Mouse (Mus musculus): ENCODE measurements around the gene Epha5. TPM values are rescaled to one million over a fixed set of nuclear protein-coding genes. Genes with fewer than 3 reads are reported as not detected.

The Epha5 gene
- 73.5 and 74.0 TPM in 2 replicates for polyA plus RNA-seq (2014; fragmentation: Nextera tagmentation; extraction: Ambion mirVana)

DNA sequence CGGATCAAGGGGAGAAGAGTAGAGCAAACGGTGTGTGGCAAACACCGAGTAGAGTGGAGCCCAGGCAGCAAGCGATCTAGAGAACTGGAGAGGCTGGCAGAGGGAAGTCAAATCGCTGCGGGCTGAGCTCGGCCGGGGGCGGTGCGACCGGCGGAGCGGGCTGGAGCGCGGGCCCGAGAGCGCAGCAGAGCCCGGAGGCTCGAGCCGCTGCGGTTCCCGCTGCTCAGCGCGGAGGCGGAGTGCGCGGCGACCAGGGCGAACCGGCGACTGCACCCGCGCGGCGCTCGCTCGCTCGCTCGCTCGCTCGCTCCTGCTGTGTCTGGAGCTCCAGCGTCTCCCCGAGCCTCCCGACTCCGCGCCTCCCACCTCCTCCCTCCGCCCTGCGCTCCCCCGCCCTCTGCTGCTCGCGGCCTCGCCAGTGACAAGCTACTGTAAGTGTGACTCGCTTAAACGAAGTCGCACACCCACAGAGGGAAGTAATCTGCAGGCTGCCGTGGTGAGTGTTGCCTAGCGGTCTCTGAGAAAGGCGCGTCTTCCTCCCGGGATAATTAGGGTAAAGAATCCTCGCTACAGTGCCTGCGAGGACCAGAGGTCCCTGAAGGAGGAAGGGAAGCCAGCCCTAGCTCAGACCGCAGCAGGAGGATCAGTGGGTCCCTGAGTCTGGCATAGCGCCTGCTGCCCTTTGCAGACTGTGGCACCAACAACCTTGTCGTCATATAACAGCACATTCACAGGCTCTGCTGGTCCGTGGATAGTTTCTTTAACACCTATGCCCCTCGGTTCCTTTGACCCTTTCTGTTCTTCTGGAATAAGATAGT is at the start of gene Epha5:
Epha5 (minus strand) TSS at position 321 of the 818 bp plus-strand sequence.
- H3K27ac ChIP-seq, result peak within 1 kb of the TSS; percentile 90
- peak; percentile 83 for DNase-seq (ENCODE audit: low spot score)
- H3K4me2 ChIP-seq (replicated peaks), result peak within 1 kb of the TSS; percentile 66
- peaks cover 9% of the 10 kb centered on the region for H3K4me1 ChIP-seq (replicated peaks; ENCODE audit: control insufficient read depth, insufficient read depth, low read length)
- peak within 1 kb of the TSS; percentile 90 for H3K9ac ChIP-seq
- ATAC-seq (ENCODE audit: low FRiP score), result peak; percentile 95
- H3K9me3 ChIP-seq (ENCODE audit: control insufficient read depth, low read length), result no peaks in the 10 kb centered on the region
- H3K4me3 ChIP-seq (replicated peaks; ENCODE audit: low read length), result peak within 1 kb of the TSS; percentile 77
- H3K36me3 ChIP-seq (replicated peaks; ENCODE audit: control insufficient read depth, insufficient read depth), result no peaks in the 10 kb centered on the region
- no peaks in the 10 kb centered on the region for H3K27me3 ChIP-seq (ENCODE audit: control insufficient read depth, insufficient read depth, low read length)
- WGBS, result under 1% methylated on average over 63 of the region's 67 CpGs

DNA sequence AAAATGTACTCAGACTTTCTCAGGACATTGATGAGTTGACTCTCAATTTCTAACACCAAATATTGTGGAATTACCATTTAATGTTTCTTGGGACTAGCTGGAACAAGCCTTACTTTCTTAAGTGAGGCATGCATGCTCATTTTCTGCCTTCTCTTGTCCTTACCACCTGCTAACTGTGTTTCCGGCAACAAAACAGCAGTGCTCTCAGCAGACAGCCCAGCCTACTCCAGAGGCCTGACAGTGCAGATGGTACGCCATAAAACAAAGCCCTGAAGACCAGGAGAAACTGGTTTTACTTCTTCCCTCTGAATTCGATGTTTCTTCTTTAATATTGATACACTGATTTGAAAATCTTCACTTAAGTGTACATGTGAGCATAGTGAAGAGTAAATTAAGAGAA is 39.0 kb upstream of the Epha5 start:
- 41% methylated on average over 3 of the region's 3 CpGs for WGBS
- no peak for ATAC-seq (ENCODE audit: low FRiP score)
- Histone ChIP-seq H3K36me3 (replicated peaks; ENCODE audit: control insufficient read depth, insufficient read depth) (no peaks in the 10 kb centered on the region), H3K4me1 (replicated peaks; ENCODE audit: control insufficient read depth, insufficient read depth, low read length) (no peaks in the 10 kb centered on the region), H3K9ac (no peak overlapping the region), H3K9me3 (ENCODE audit: control insufficient read depth, low read length) (no peaks in the 10 kb centered on the region), H3K4me3 (replicated peaks; ENCODE audit: low read length) (no peak overlapping the region), H3K4me2 (replicated peaks) (no peak overlapping the region), H3K27ac (no peak overlapping the region), H3K27me3 (ENCODE audit: control insufficient read depth, insufficient read depth, low read length) (no peaks in the 10 kb centered on the region)
- no peak for DNase-seq (ENCODE audit: low spot score)

DNA sequence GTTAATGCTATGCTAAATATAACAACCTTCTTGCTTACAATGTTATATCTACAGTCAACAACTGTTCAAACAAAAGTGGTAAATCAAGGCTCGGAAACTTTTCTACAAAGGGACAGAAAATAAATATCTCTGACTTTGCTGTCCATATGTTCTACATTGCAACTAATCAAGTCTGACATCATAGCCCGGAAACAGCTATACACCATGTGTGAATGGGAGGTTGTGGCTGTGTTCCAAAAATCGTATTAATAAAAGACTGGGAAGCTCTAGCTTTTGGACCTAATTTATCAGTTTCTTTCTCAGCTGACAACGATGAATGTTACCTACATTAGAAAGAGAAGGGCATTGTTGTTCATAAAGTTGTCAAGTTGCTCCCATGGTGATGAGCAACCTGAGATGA is 37.5 kb upstream of the Epha5 start:
- Histone ChIP-seq H3K4me2 (replicated peaks) (no peak overlapping the region), H3K27ac (no peak overlapping the region), H3K36me3 (replicated peaks; ENCODE audit: control insufficient read depth, insufficient read depth) (no peaks in the 10 kb centered on the region), H3K9me3 (ENCODE audit: control insufficient read depth, low read length) (no peaks in the 10 kb centered on the region), H3K27me3 (ENCODE audit: control insufficient read depth, insufficient read depth, low read length) (no peaks in the 10 kb centered on the region), H3K4me3 (replicated peaks; ENCODE audit: low read length) (no peak overlapping the region), H3K4me1 (replicated peaks; ENCODE audit: control insufficient read depth, insufficient read depth, low read length) (no peaks in the 10 kb centered on the region), H3K9ac (no peak overlapping the region)
- ATAC-seq (ENCODE audit: low FRiP score) (no peak), DNase-seq (ENCODE audit: low spot score) (no peak)
- 70% methylated on average over 4 of the region's 4 CpGs for WGBS

DNA sequence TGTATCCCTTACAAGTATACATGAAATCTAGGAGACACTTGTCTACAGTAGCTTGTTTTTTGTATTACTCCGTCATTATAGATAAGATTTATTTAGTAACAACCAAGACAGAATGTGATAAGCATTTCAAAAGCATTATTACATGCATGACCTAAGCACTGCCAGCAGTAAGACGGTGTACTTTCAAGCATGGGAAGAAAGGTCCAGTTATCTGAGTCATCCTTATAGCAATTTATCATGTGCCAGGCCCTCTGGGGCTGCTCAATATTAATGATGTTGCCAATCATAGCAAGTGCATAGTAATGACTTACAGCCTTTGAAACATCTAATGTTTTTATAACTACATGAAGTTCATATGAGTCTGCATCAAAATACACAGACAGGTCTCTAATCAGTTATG is 36.7 kb upstream of the Epha5 start:
- Histone ChIP-seq H3K9me3 (ENCODE audit: control insufficient read depth, low read length) (no peaks in the 10 kb centered on the region), H3K4me3 (replicated peaks; ENCODE audit: low read length) (no peak overlapping the region), H3K27me3 (ENCODE audit: control insufficient read depth, insufficient read depth, low read length) (no peaks in the 10 kb centered on the region), H3K9ac (no peak overlapping the region), H3K4me2 (replicated peaks) (no peak overlapping the region), H3K36me3 (replicated peaks; ENCODE audit: control insufficient read depth, insufficient read depth) (no peaks in the 10 kb centered on the region), H3K4me1 (replicated peaks; ENCODE audit: control insufficient read depth, insufficient read depth, low read length) (no peaks in the 10 kb centered on the region), H3K27ac (no peak overlapping the region)
- ATAC-seq (ENCODE audit: low FRiP score) (no peak), DNase-seq (ENCODE audit: low spot score) (no peak)
- WGBS, result 43% methylated on average over 2 of the region's 2 CpGs

DNA sequence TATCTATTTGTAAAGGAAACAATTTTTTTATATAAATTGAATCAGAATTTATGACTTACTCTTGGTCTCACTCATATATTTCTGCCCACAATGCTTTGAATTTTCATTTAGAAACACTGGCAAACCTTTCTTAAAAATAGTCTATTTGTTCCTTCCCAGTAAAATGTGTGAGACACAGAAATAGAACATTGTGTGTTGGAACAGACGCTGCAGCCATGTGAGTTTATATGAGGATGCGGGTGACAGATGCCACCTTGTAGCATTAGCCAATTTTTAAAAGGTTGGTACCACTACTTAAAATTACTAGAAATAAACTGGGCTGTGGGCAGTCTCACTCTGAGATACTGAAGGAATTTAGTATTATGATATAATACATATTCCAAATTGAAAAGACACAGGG is 23.1 kb upstream of the Epha5 start:
- H3K9ac ChIP-seq, result no peak overlapping the region
- H3K27ac ChIP-seq, result no peak overlapping the region
- 95% methylated on average over 2 of the region's 2 CpGs for WGBS
- H3K4me3 ChIP-seq (replicated peaks; ENCODE audit: low read length), result no peak overlapping the region
- no peak for DNase-seq (ENCODE audit: low spot score)
- no peak for ATAC-seq (ENCODE audit: low FRiP score)
- no peaks in the 10 kb centered on the region for H3K9me3 ChIP-seq (ENCODE audit: control insufficient read depth, low read length)
- no peaks in the 10 kb centered on the region for H3K27me3 ChIP-seq (ENCODE audit: control insufficient read depth, insufficient read depth, low read length)
- H3K36me3 ChIP-seq (replicated peaks; ENCODE audit: control insufficient read depth, insufficient read depth), result no peaks in the 10 kb centered on the region
- no peaks in the 10 kb centered on the region for H3K4me1 ChIP-seq (replicated peaks; ENCODE audit: control insufficient read depth, insufficient read depth, low read length)
- H3K4me2 ChIP-seq (replicated peaks), result no peak overlapping the region

DNA sequence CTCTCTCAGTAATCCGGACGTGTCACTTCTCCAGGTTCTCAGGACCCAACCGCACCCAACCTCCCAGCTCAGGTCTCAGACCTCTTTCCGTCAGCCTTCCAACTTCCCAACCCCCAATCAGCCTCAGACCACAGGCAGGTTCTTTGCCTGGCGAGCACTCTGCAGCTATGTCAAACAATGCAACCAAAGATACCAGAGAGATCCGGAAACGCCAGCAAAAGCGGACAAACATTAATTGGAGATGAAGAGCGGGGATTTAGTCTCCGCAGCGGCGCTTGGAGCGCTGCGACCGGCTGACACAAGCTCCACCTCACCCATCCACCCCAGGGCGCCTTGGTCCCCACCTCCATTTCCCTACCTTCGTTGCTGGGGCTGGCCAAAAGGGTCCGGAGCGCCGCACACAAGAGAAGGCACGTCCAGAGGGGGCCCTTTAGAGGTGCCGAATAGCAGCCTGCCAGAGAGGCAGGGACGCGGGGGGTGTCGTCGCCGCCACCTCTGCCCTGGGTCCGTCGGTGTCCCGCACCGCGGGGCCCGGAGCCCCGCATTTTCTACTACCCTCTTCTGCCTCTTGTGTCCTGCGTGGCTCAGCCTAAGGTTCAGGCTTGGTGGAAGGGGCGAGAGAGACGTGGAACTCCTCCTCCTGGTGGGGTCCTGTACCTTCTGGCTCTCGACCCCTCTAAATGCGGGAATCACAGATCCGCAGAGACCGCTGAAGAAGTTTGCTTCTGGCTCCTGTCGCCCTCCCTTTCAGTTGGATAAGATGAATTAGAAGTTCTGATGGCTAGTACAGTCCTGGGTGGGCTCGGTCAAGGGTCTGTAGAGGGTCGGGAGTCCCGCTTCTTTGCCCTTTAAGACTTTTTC is 991 bp downstream of the Epha5 start:
- peak; percentile 19 for ATAC-seq (ENCODE audit: low FRiP score)

DNA sequence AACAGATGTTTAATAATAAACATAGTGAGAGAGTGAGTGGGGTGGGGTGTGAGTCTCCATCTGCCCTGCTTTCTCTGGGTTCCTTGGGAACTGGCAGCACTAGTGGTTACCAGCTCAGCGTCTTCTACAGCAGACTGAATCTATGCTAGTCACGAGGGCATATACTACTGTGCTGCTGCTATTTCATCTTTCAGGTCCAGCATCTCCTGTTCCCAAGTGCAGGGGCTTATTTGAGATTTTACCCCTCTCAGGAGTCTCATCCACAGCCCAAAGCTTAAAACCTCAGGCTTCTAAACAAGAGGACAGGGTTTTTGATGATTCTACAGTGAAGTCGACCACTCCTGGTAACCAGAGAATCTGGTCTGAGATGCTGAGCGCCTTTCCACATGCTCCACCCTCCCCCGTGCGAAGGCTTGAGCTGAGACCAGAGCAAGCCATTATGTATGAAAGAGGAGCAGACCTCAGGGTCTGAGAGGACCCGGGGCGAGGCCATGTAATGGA is 2.2 kb downstream of the Epha5 start:
- Histone ChIP-seq H3K4me3 (replicated peaks; ENCODE audit: low read length) (peak overlapping the region; percentile 77), H3K9ac (peak overlapping the region; percentile 90), H3K4me2 (replicated peaks) (peak overlapping the region; percentile 66), H3K27ac (peak overlapping the region; percentile 90), H3K9me3 (ENCODE audit: control insufficient read depth, low read length) (no peaks in the 10 kb centered on the region), H3K27me3 (ENCODE audit: control insufficient read depth, insufficient read depth, low read length) (no peaks in the 10 kb centered on the region), H3K36me3 (replicated peaks; ENCODE audit: control insufficient read depth, insufficient read depth) (no peaks in the 10 kb centered on the region), H3K4me1 (replicated peaks; ENCODE audit: control insufficient read depth, insufficient read depth, low read length) (peaks cover 12% of the 10 kb centered on the region)
- DNase-seq (ENCODE audit: low spot score) (peak; percentile 52), ATAC-seq (ENCODE audit: low FRiP score) (no peak)
- WGBS, result 8% methylated on average over 8 of the region's 8 CpGs

More for the DNA sequence above, 991 bp downstream of the Epha5 start:
- WGBS, result 0% methylated on average over 45 of the region's 45 CpGs
- H3K36me3 ChIP-seq (replicated peaks; ENCODE audit: control insufficient read depth, insufficient read depth), result no peaks in the 10 kb centered on the region
- DNase-seq (ENCODE audit: low spot score), result no peak
- H3K27me3 ChIP-seq (ENCODE audit: control insufficient read depth, insufficient read depth, low read length), result no peaks in the 10 kb centered on the region
- H3K4me2 ChIP-seq (replicated peaks), result peak overlapping the region; percentile 66
- H3K4me1 ChIP-seq (replicated peaks; ENCODE audit: control insufficient read depth, insufficient read depth, low read length), result peaks cover 12% of the 10 kb centered on the region
- no peaks in the 10 kb centered on the region for H3K9me3 ChIP-seq (ENCODE audit: control insufficient read depth, low read length)
- H3K4me3 ChIP-seq (replicated peaks; ENCODE audit: low read length), result peak overlapping the region; percentile 77
- peak overlapping the region; percentile 90 for H3K9ac ChIP-seq
- H3K27ac ChIP-seq, result peak overlapping the region; percentile 90

DNA sequence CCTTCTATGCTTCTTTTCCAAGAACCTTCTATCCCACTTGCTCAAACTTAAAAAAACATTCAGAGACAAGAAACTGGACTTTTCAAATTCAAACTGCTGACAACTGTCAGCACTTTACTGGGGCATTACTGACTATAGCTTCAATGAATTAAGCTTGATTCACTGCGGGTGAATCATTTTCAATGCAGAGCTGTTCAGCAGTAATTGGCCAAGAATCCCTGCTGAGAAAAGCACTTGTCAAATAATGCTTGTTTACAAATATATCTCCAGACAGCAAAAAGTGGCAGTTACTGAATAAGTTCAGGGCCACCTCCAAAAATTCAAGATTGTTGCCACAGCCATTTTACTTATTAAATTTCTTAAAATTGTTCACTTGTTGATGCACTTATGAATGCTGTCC is 4.2 kb downstream of the Epha5 start:
- 0 out of 2 replicates have a peak overlapping the region, but pooled peaks have one; percentile 7 for H3K9ac ChIP-seq
- peak overlapping the region; percentile 38 for H3K4me2 ChIP-seq (replicated peaks)
- H3K27me3 ChIP-seq (ENCODE audit: control insufficient read depth, insufficient read depth, low read length), result no peaks in the 10 kb centered on the region
- no peaks in the 10 kb centered on the region for H3K36me3 ChIP-seq (replicated peaks; ENCODE audit: control insufficient read depth, insufficient read depth)
- H3K9me3 ChIP-seq (ENCODE audit: control insufficient read depth, low read length), result no peaks in the 10 kb centered on the region
- WGBS, result 12% methylated on average over 1 of the region's 1 CpGs
- peak overlapping the region; percentile 18 for H3K4me3 ChIP-seq (replicated peaks; ENCODE audit: low read length)
- H3K27ac ChIP-seq, result no peak overlapping the region
- peaks cover 17% of the 10 kb centered on the region for H3K4me1 ChIP-seq (replicated peaks; ENCODE audit: control insufficient read depth, insufficient read depth, low read length)
- DNase-seq (ENCODE audit: low spot score) (no peak), ATAC-seq (ENCODE audit: low FRiP score) (no peak)

DNA sequence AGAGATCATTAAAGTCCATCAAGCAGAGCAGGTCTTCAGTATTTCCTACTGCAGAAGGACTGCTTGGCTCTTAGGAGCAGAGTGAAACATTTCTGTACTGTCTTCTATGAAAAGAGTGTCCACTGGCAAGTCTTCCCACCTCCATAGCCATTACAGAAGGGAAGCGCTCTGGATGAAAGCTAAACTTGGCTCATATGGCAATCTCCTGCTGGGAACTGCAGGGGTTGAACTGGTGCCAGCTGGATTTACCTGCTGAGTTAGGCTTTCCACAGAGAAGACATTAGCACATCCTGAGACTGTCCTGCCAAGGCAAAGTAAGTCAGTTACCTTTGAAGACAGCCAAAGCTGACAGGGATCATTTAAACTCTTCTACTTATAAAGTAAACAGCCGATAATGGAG is 8.8 kb downstream of the Epha5 start:
- WGBS, result 54% methylated on average over 2 of the region's 2 CpGs
- no peak for DNase-seq (ENCODE audit: low spot score)
- Histone ChIP-seq H3K27ac (no peak overlapping the region), H3K4me3 (replicated peaks; ENCODE audit: low read length) (no peak overlapping the region), H3K4me1 (replicated peaks; ENCODE audit: control insufficient read depth, insufficient read depth, low read length) (peaks cover 17% of the 10 kb centered on the region), H3K27me3 (ENCODE audit: control insufficient read depth, insufficient read depth, low read length) (no peaks in the 10 kb centered on the region), H3K9me3 (ENCODE audit: control insufficient read depth, low read length) (no peaks in the 10 kb centered on the region), H3K4me2 (replicated peaks) (no peak overlapping the region), H3K36me3 (replicated peaks; ENCODE audit: control insufficient read depth, insufficient read depth) (no peaks in the 10 kb centered on the region), H3K9ac (no peak overlapping the region)
- ATAC-seq (ENCODE audit: low FRiP score), result no peak

All from hindbrain, embryonic 14.5 days (tissue).